In the genomic region with DNA sequence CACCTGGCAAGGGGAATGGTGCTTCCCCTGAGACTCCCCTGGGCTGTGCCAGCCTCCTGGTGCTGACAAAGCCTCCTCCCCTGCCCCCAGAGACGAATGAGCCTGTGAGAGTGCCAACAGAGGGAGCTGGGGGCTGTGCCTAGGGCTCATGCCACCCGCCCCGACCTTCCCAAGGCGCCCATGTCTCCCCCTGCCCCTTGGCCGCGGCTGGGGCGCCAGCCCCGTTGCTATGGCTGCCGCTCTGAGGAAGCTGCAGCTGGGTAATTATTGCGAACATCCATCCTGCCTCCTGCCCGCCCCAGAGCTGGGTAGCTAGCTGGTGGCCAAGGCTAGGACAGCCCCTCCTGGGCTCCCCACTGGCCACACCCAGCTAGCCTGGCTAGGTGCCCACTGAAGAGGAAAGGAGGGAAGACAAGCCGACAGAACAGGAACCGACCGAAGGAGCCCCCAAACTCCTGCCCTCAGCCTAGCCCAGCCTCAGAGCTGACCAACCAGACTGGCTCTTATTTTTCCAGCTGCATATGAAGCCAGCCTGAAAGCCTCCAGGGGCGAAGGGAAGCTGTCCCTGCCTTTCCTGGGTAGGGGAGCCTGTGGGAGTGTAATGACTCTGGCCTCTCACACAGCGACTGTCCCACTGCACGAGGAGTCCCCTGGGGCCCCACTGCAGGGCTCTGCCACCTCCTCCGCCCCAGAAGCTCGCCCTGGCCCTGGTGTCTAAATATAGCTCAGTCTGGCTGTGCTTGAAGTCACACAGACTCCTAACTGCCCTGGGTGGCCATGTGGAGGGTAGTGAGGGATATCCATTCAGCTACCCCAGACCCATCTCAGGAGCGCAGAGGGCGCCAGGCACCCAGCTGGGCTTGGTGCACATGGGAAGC, we compare ENCODE assay signal across 8 mouse cellular contexts. TPM values are rescaled to one million over a fixed set of nuclear protein-coding genes. Genes with fewer than 3 reads are reported as not detected.
DNase-seq lines count a peak whose midpoint lies in the region; ATAC-seq and TF ChIP-seq lines count a peak whose summit lies in the region.

No protein-coding gene starts in this region.

- H3K4me1 ChIP-seq in embryonic facial prominence, embryonic 10.5 days: peaks cover 43% of the 10 kb centered on the region
- H3K4me1 ChIP-seq in heart, embryonic 16.5 days (ENCODE audit: control insufficient read depth, insufficient read depth, low read length): peaks cover 36% of the 10 kb centered on the region

- no peaks in the 10 kb centered on the region for H3K36me3 ChIP-seq in embryonic facial prominence, embryonic 10.5 days (replicated peaks)
- no peaks in the 10 kb centered on the region for H3K36me3 ChIP-seq in heart, embryonic 16.5 days (ENCODE audit: control insufficient read depth, insufficient read depth)

- 13% methylated on average over 21 of the region's 21 CpGs for WGBS in embryonic facial prominence, embryonic 10.5 days
- WGBS in heart, embryonic 16.5 days: 2% methylated on average over 21 of the region's 21 CpGs

- no peaks in the 10 kb centered on the region for H3K9me3 ChIP-seq in embryonic facial prominence, embryonic 10.5 days
- H3K9me3 ChIP-seq in heart, embryonic 16.5 days (replicated peaks; ENCODE audit: control insufficient read depth, low read length): no peaks in the 10 kb centered on the region

- no peak for DNase-seq in left cerebral cortex, adult 2 months (ENCODE audit: extremely low spot score in 1 of 2, low spot score in 2 of 2)
- no peak for DNase-seq in left cerebral cortex, adult 11 months (ENCODE audit: low spot score)
- peak; percentile 50 for DNase-seq in embryonic facial prominence, embryonic 10.5 days (ENCODE audit: low spot score)
- peak; percentile 19 to 20 for DNase-seq in left cerebral cortex, postnatal 25 days (ENCODE audit: low spot score in 2 of 2)
- DNase-seq in right cerebral cortex, postnatal 4 days: peak; percentile 53
- DNase-seq in urinary bladder, adult 2 months (ENCODE audit: low spot score): no peak

- peaks cover 44% of the 10 kb centered on the region for H3K27me3 ChIP-seq in embryonic facial prominence, embryonic 10.5 days (replicated peaks; ENCODE audit: low read depth, poor library complexity, severe bottlenecking)
- no peaks in the 10 kb centered on the region for H3K27me3 ChIP-seq in heart, embryonic 16.5 days (ENCODE audit: control insufficient read depth, insufficient read depth, low read length)

- intact Hi-C loops in left cerebral cortex, adult 2 months (cut with DNase I): no loop called here
- intact Hi-C loops in left cerebral cortex, postnatal 25 days (cut with DNase I): no loop called here

- peak overlapping the region; percentile 34 for H3K4me3 ChIP-seq in left cerebral cortex, adult 2 months
- peak overlapping the region; percentile 48 for H3K4me3 ChIP-seq in embryonic facial prominence, embryonic 10.5 days
- peak overlapping the region; percentile 38 for H3K4me3 ChIP-seq in heart, embryonic 16.5 days (ENCODE audit: low read length)

- H3K9ac ChIP-seq in heart, embryonic 16.5 days (ENCODE audit: low read length): peak overlapping the region; percentile 72

- TF ChIP-seq CTCF in left cerebral cortex, adult 2 months (IDR thresholded peaks at IDR 0.05): no peak

- H3K27ac ChIP-seq in left cerebral cortex, adult 2 months: peak overlapping the region; percentile 19; the same call in 1 of the 2 replicates
- peak overlapping the region; percentile 75 for H3K27ac ChIP-seq in embryonic facial prominence, embryonic 10.5 days (replicated peaks)
- peak overlapping the region; percentile 99 for H3K27ac ChIP-seq in heart, embryonic 16.5 days (ENCODE audit: low read length)

- H3K4me2 ChIP-seq in heart, embryonic 16.5 days (ENCODE audit: low read depth, low read length): peak overlapping the region; percentile 71

- peak; percentile 90 for ATAC-seq in heart, embryonic 16.5 days (replicated peaks; ENCODE audit: extremely low read depth, insufficient read depth, low FRiP score)
- peak; percentile 51 for ATAC-seq in megakaryocyte progenitor cell, adult 5-6 weeks (replicated peaks; ENCODE audit: poor library complexity)

RNA-seq across cellular contexts. Expression of gene Nol4l, which starts 31.1 kb away (rescaled TPM):
- 10 to 100 TPM; 45.0 to 51.3 TPM for total RNA-seq in left cerebral cortex, adult 2 months (2021)
- polyA plus RNA-seq in embryonic facial prominence, embryonic 10.5 days (2016; fragmentation: Nextera tagmentation; extraction: Ambion mirVana): 23.5 and 23.7 TPM in 2 replicates
- polyA plus RNA-seq in heart, embryonic 16.5 days (2015; fragmentation: Nextera tagmentation; extraction: Ambion mirVana): 7.0 and 8.5 TPM in 2 replicates
- 10 to 100 TPM; 45.0 to 48.4 TPM for total RNA-seq in left cerebral cortex, postnatal 25 days (2021)
- total RNA-seq in megakaryocyte progenitor cell, adult 5-6 weeks (2015): 3.0 and 4.4 TPM in 2 replicates
- 1.4 and 3.7 TPM in 2 replicates for total RNA-seq in megakaryocyte progenitor cell, adult 5-6 weeks (2017)
- polyA plus RNA-seq in urinary bladder, adult 2 months (2012; rRNA removed): 11.7 and 15.8 TPM in 2 replicates

Comparison
In these comparisons a context has a peak if more than half of its experiments do, and no peak if none do; other contexts are left out.
1. DNase-seq: peak in embryonic facial prominence, embryonic 10.5 days (single experiment), left cerebral cortex, postnatal 25 days (2 of 2) and right cerebral cortex, postnatal 4 days (single experiment); none in left cerebral cortex, adult 2 months (0 of 2), left cerebral cortex, adult 11 months (single experiment) and urinary bladder, adult 2 months (single experiment).
2. H3K27ac ChIP-seq: peak in every context shown above with its lines; median percentile 99 in heart, embryonic 16.5 days; 75 in embryonic facial prominence, embryonic 10.5 days; 19 in left cerebral cortex, adult 2 months.
3. RNA of gene Nol4l, which starts 31.1 kb away (total RNA-seq): 45.0 to 51.3 TPM in left cerebral cortex, adult 2 months and 45.0 to 48.4 TPM in left cerebral cortex, postnatal 25 days; 1.4 to 4.4 TPM in megakaryocyte progenitor cell, adult 5-6 weeks; every median in the first group is over 4 times any median in the second.
4. Peak in every context shown above with its lines, with median percentiles within 50 percentile points of each other: H3K4me3 ChIP-seq.